Comparison of ENCODE assay signal across 8 mouse cellular contexts in the genomic region with DNA sequence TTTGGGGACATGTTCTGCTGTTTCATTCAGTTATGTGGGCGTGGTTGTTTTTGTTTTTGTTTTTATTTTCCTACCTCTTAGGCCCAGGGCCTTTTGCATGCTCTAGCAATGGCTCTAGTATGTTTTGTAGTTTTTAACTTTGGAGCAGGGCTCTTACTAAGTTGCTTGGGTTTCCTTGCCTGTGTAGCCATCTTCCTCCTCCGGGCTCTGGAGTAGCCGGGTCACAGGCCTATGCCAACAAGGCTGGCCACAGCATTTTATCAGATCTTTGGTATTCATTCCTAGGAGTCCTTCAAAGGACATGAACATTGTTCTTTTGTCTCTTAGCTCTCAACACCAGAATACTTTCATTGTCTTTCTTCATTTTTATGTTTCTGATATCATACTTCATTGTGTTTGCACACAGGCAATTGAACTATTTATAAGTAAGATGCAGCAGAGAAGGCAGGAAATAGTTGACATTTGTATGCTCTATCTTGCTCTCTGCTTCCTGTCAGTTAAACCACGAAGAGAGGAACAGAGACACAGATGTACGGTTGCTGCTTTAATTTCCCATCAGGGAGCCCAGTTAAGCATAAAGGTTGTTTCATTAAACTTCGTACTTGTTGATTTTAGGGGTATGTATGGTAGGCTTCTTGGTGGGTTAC. TPM values are rescaled to one million over a fixed set of nuclear protein-coding genes. Genes with fewer than 3 reads are reported as not detected.
DNase-seq lines count a peak whose midpoint lies in the region; ATAC-seq lines count a peak whose summit lies in the region.

No protein-coding gene starts in this region.

- no peak overlapping the region for H3K4me3 ChIP-seq in lung, embryonic 16.5 days (ENCODE audit: low read length)
- H3K4me3 ChIP-seq in liver, embryonic 11.5 days (ENCODE audit: low read depth, low read length): no peak overlapping the region

- H3K27me3 ChIP-seq in lung, embryonic 16.5 days (ENCODE audit: control insufficient read depth, insufficient read depth, low read depth, low read length): no peaks in the 10 kb centered on the region
- H3K27me3 ChIP-seq in liver, embryonic 11.5 days (replicated peaks; ENCODE audit: control insufficient read depth, insufficient read depth, low read length): no peaks in the 10 kb centered on the region

- H3K36me3 ChIP-seq in lung, embryonic 16.5 days (ENCODE audit: control insufficient read depth, insufficient read depth, low read length): no peaks in the 10 kb centered on the region
- no peaks in the 10 kb centered on the region for H3K36me3 ChIP-seq in liver, embryonic 11.5 days (ENCODE audit: control insufficient read depth, insufficient read depth, low read length)

- 49% methylated on average over 6 of the region's 6 CpGs for WGBS in lung, embryonic 16.5 days
- WGBS in liver, embryonic 11.5 days: 41% methylated on average over 6 of the region's 6 CpGs

- no peak overlapping the region for H3K9ac ChIP-seq in lung, embryonic 16.5 days (ENCODE audit: low read length)
- no peak overlapping the region for H3K9ac ChIP-seq in liver, embryonic 11.5 days (ENCODE audit: low read depth, low read length)

- no peak overlapping the region for H3K4me2 ChIP-seq in lung, embryonic 16.5 days (ENCODE audit: low read depth, low read length)
- H3K4me2 ChIP-seq in liver, embryonic 11.5 days: peak overlapping the region; percentile 26

- H3K9me3 ChIP-seq in lung, embryonic 16.5 days (ENCODE audit: control insufficient read depth, low read length): no peaks in the 10 kb centered on the region
- H3K9me3 ChIP-seq in liver, embryonic 11.5 days (ENCODE audit: control insufficient read depth, low read length): no peaks in the 10 kb centered on the region

- peaks cover 19% of the 10 kb centered on the region for H3K4me1 ChIP-seq in lung, embryonic 16.5 days (replicated peaks; ENCODE audit: control insufficient read depth, insufficient read depth, low read length)
- H3K4me1 ChIP-seq in liver, embryonic 11.5 days (replicated peaks; ENCODE audit: control insufficient read depth, insufficient read depth, low read length): peaks cover 34% of the 10 kb centered on the region

- ATAC-seq in lung, embryonic 16.5 days (ENCODE audit: low read depth): no peak
- peak; percentile 32 for ATAC-seq in liver, embryonic 11.5 days (replicated peaks; ENCODE audit: low FRiP score)

- peak overlapping the region; percentile 73 for H3K27ac ChIP-seq in lung, embryonic 16.5 days (ENCODE audit: low read length)
- H3K27ac ChIP-seq in liver, embryonic 11.5 days (ENCODE audit: low read depth, low read length): peak overlapping the region; percentile 72; the same call in 1 of the 2 replicates

- intact Hi-C loops in heart, postnatal 14 days (cut with DNase I): no loop called here

- DNase-seq in heart, adult 11 months: peak; percentile 81
- no peak for DNase-seq in heart, postnatal 14 days
- no peak for DNase-seq in lung, postnatal 10 days
- DNase-seq in liver, embryonic 11.5 days (ENCODE audit: low spot score): no peak
- DNase-seq in thymus, postnatal 14 days: peak; percentile 68
- no peak for DNase-seq in adrenal gland, postnatal 25 days
- no peak for DNase-seq in left cerebral cortex, adult 18-20 months (ENCODE audit: low spot score in 2 of 2)

RNA-seq across cellular contexts. Expression of a gene that starts 40.3 kb away (rescaled TPM):
- total RNA-seq in heart, postnatal 14 days (2021): 10 to 100 TPM; 19.8 to 21.8 TPM
- polyA plus RNA-seq in lung, embryonic 16.5 days (2015; fragmentation: Nextera tagmentation; extraction: Ambion mirVana): 39.1 and 43.1 TPM in 2 replicates
- 35.8 and 38.7 TPM in 2 replicates for polyA plus RNA-seq in liver, embryonic 11.5 days (2014; fragmentation: Nextera tagmentation; extraction: Ambion mirVana)
- 39.5 and 45.8 TPM in 2 replicates for total RNA-seq in adrenal gland, postnatal 25 days (2021)
- 10 to 100 TPM; 49.9 to 52.8 TPM for total RNA-seq in left cerebral cortex, adult 18-20 months (2021)

RNA-seq across cellular contexts. Expression of a gene that starts 40.6 kb away (rescaled TPM):
- total RNA-seq in heart, postnatal 14 days (2021): 10 to 100 TPM; 20.8 to 21.5 TPM
- 14.0 and 14.5 TPM in 2 replicates for polyA plus RNA-seq in lung, embryonic 16.5 days (2015; fragmentation: Nextera tagmentation; extraction: Ambion mirVana)
- polyA plus RNA-seq in liver, embryonic 11.5 days (2014; fragmentation: Nextera tagmentation; extraction: Ambion mirVana): 22.7 and 25.3 TPM in 2 replicates
- total RNA-seq in adrenal gland, postnatal 25 days (2021): 20.8 and 27.7 TPM in 2 replicates
- 1 to 10 TPM; 4.5 to 4.7 TPM for total RNA-seq in left cerebral cortex, adult 18-20 months (2021)

Comparison
In these comparisons a context has a peak if more than half of its experiments do, and no peak if none do; other contexts are left out.
1. DNase-seq: peak in heart, adult 11 months (single experiment) and thymus, postnatal 14 days (single experiment); none in heart, postnatal 14 days (0 of 2), lung, postnatal 10 days (single experiment), liver, embryonic 11.5 days (single experiment), adrenal gland, postnatal 25 days (single experiment) and left cerebral cortex, adult 18-20 months (0 of 2).